Mouse (Mus musculus) hindbrain, embryonic 14.5 days (tissue): ENCODE results near the gene Irak2. TPM values are rescaled to one million over a fixed set of nuclear protein-coding genes. Genes with fewer than 3 reads are reported as not detected.
"Not testable (repeated sequence)": the region's sequence is repeated elsewhere in the genome, so short reads cannot be mapped to it uniquely, and the experiment has no call there.

ENCODE experiments used
- ATAC-seq: fragments of 200-750 bp; cut with Nextera tagmentation; 2 replicates; pipeline ENCODE4 v1.8.0; 2017; ENCODE audit warnings: moderate number of reproducible peaks, mild to moderate bottlenecking, moderate TSS enrichment, moderate library complexity; ENCODE audit not compliant: low FRiP score
- DNase-seq: peaks from one replicate; pipeline ENCODE4 v3.0.0-alpha.2; 2015; ENCODE audit warnings: low spot score
- H3K27ac ChIP-seq: fragments of 300-500 bp; sonication (generic); 2 replicates; pipeline ENCODE4 v1.5.1; 2014; ENCODE audit warnings: mild to moderate bottlenecking, moderate library complexity
- H3K27me3 ChIP-seq: fragments of 300-500 bp; sonication (generic); 2 replicates; pipeline ENCODE4 v1.6.1; 2014; ENCODE audit warnings: mild to moderate bottlenecking, low read length, mixed read lengths; ENCODE audit not compliant: control insufficient read depth, insufficient read depth
- H3K36me3 ChIP-seq: fragments of 300-500 bp; sonication (generic); replicated peaks from 2 replicates; pipeline ENCODE4 v1.6.1; 2014; ENCODE audit not compliant: control insufficient read depth, insufficient read depth
- H3K4me1 ChIP-seq: fragments of 300-500 bp; sonication (generic); replicated peaks from 2 replicates; pipeline ENCODE4 v1.6.1; 2014; ENCODE audit warnings: antibody characterized with exemption, low read length, mixed read lengths; ENCODE audit not compliant: control insufficient read depth, insufficient read depth
- H3K4me2 ChIP-seq: fragments of 300-500 bp; sonication (generic); replicated peaks from 2 replicates; pipeline ENCODE4 v1.6.1; 2014; ENCODE audit warnings: mild to moderate bottlenecking, moderate library complexity
- H3K4me3 ChIP-seq: fragments of 300-500 bp; sonication (generic); replicated peaks from 2 replicates; pipeline ENCODE4 v1.5.1; 2014; ENCODE audit warnings: mild to moderate bottlenecking, low read length
- H3K9ac ChIP-seq: fragments of 300-500 bp; sonication (generic); 2 replicates; pipeline ENCODE4 v1.6.1; 2014
- H3K9me3 ChIP-seq: fragments of 300-500 bp; sonication (generic); 2 replicates; pipeline ENCODE4 v1.6.1; 2016; ENCODE audit warnings: low read length; ENCODE audit not compliant: control insufficient read depth
- WGBS: fragments of 180-500 bp; shearing (Covaris S2); extraction: QIAGEN DNeasy Blood & Tissue Kit; methylation state at CpG from one replicate; pipeline ENCODE4 v1.1.7; 2014; 5-methylcytosine and 5-hydroxymethylcytosine counted together
- polyA plus RNA-seq: library from polyadenylated mRNA; unstranded; fragments of >200 nt; fragmentation: Nextera tagmentation; extraction: Ambion mirVana; gene quantifications from 2 replicates; pipeline ENCODE4 v1.2.1, GENCODE M21; 2014

Gene Irak2
- polyA plus RNA-seq, 1 experiment from 2014 or later = 1.4 TPM

- WGBS = 67% methylated on average over 12 of the region's 12 CpGs
- no peaks in the 10 kb centered on the region for H3K27me3 ChIP-seq
- no peak overlapping the region for H3K4me3 ChIP-seq
- no peaks in the 10 kb centered on the region for H3K9me3 ChIP-seq
- ATAC-seq = no peak
- H3K27ac ChIP-seq = no peak overlapping the region
- no peaks in the 10 kb centered on the region for H3K36me3 ChIP-seq
- H3K4me2 ChIP-seq = no peak overlapping the region
- H3K9ac ChIP-seq = no peak overlapping the region
- H3K4me1 ChIP-seq = no peaks in the 10 kb centered on the region
- no peak for DNase-seq
These were observed 23.3 kb downstream of the Irak2 start for GRCm38 (mm10) chr6:113661353-113662241.

DNA sequence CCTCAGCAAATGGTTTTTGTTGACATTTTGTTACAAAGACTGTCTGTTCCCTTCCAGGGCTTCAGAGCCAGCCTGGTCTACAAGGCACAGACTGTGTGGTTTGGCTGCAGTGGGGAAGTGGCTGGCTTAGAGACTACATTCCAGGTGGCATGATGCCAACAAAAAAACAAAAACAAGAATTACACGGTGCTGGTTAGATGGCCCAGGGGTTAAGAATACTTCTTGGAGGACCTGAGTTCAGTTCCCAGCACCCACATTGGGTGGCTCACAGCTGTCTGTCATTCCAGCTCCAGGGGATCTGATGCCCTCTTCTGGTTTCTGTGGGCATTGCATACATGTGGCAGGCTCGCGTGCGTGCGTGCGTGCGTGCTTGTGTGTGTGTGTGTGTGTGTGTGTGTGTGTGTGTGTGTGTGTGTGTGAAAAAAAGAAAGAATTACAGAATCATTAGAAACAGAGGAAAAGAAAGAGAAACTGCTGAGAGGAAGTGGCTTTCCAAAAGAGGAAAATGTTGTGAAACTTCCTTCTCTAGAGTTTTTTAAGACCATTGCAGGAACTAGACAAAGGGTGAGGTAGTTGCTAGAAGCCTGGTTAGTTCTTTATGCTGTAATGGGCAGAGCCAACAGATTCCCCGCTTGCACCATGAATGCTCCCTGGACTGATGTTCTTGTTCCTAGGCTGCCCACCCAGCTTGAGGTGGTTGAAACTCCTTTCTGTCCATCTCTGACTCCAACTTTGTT lies 24.9 kb downstream of the Irak2 start:
- no peaks in the 10 kb centered on the region for H3K9me3 ChIP-seq
- DNase-seq = no peak
- H3K4me2 ChIP-seq = no peak overlapping the region
- ATAC-seq = no peak
- no peaks in the 10 kb centered on the region for H3K27me3 ChIP-seq
- 96% methylated on average over 8 of the region's 8 CpGs for WGBS
- no peaks in the 10 kb centered on the region for H3K4me1 ChIP-seq
- no peaks in the 10 kb centered on the region for H3K36me3 ChIP-seq
- H3K9ac ChIP-seq = no peak overlapping the region
- H3K27ac ChIP-seq = no peak overlapping the region
- H3K4me3 ChIP-seq = no peak overlapping the region

GRCm38 (mm10) chr6:113664305-113664704 lies 26.0 kb downstream of the Irak2 start:
- Histone ChIP-seq H3K4me3 (no peak overlapping the region), H3K27me3 (no peaks in the 10 kb centered on the region), H3K27ac (no peak overlapping the region), H3K4me1 (no peaks in the 10 kb centered on the region), H3K9me3 (no peaks in the 10 kb centered on the region), H3K36me3 (no peaks in the 10 kb centered on the region), H3K9ac (no peak overlapping the region), H3K4me2 (no peak overlapping the region)
- WGBS = 90% methylated on average over 7 of the region's 7 CpGs
- ATAC-seq (no peak), DNase-seq (no peak)

GRCm38 (mm10) chr6:113667611-113668122 lies 29.4 kb downstream of the Irak2 start:
- no peak for ATAC-seq
- Histone ChIP-seq H3K27me3 (no peaks in the 10 kb centered on the region), H3K4me1 (no peaks in the 10 kb centered on the region), H3K4me3 (no peak overlapping the region), H3K36me3 (no peaks in the 10 kb centered on the region), H3K27ac (no peak overlapping the region), H3K4me2 (no peak overlapping the region), H3K9ac (no peak overlapping the region), H3K9me3 (no peaks in the 10 kb centered on the region)
- 75% methylated on average over 8 of the region's 8 CpGs for WGBS
- DNase-seq = no peak

GRCm38 (mm10) chr6:113668287-113669154 lies 30.3 kb downstream of the Irak2 start:
- DNase-seq = no peak
- 40% methylated on average over 15 of the region's 15 CpGs for WGBS
- Histone ChIP-seq H3K27me3 (no peaks in the 10 kb centered on the region), H3K4me1 (no peaks in the 10 kb centered on the region), H3K9ac (no peak overlapping the region), H3K36me3 (no peaks in the 10 kb centered on the region), H3K4me2 (no peak overlapping the region), H3K9me3 (no peaks in the 10 kb centered on the region), H3K27ac (no peak overlapping the region), H3K4me3 (no peak overlapping the region)
- ATAC-seq = no peak

- H3K4me1 ChIP-seq = no peaks in the 10 kb centered on the region
- no peak overlapping the region for H3K27ac ChIP-seq
- no peak overlapping the region for H3K4me2 ChIP-seq
- H3K9ac ChIP-seq = no peak overlapping the region
- no peaks in the 10 kb centered on the region for H3K27me3 ChIP-seq
- DNase-seq (no peak), ATAC-seq (no peak)
- no peaks in the 10 kb centered on the region for H3K36me3 ChIP-seq
- WGBS = 68% methylated on average over 7 of the region's 7 CpGs
- H3K9me3 ChIP-seq = no peaks in the 10 kb centered on the region
- H3K4me3 ChIP-seq = no peak overlapping the region
These were observed 31.6 kb downstream of the Irak2 start for GRCm38 (mm10) chr6:113669821-113670220.

- H3K27ac ChIP-seq, H3K4me3 ChIP-seq, H3K27me3 ChIP-seq, H3K4me1 ChIP-seq, ATAC-seq, H3K9me3 ChIP-seq, DNase-seq, H3K36me3 ChIP-seq, H3K4me2 ChIP-seq, H3K9ac ChIP-seq: not testable (repeated sequence)
- 93% methylated on average over 1 of the region's 1 CpGs for WGBS
These were observed 33.8 kb downstream of the Irak2 start for GRCm38 (mm10) chr6:113672029-113672428.

GRCm38 (mm10) chr6:113672989-113673388 lies 34.7 kb downstream of the Irak2 start:
- no peaks in the 10 kb centered on the region for H3K4me1 ChIP-seq
- no peak overlapping the region for H3K27ac ChIP-seq
- no peaks in the 10 kb centered on the region for H3K9me3 ChIP-seq
- ATAC-seq = no peak
- no peak overlapping the region for H3K4me2 ChIP-seq
- H3K36me3 ChIP-seq = no peaks in the 10 kb centered on the region
- no peak overlapping the region for H3K4me3 ChIP-seq
- no peak overlapping the region for H3K9ac ChIP-seq
- 85% methylated on average over 6 of the region's 6 CpGs for WGBS
- no peaks in the 10 kb centered on the region for H3K27me3 ChIP-seq
- DNase-seq = no peak

GRCm38 (mm10) chr6:113675234-113675633 lies 37.0 kb downstream of the Irak2 start:
- Histone ChIP-seq H3K27me3 (no peaks in the 10 kb centered on the region), H3K4me1 (no peaks in the 10 kb centered on the region; the same call in 1 of the 2 replicates), H3K9ac (no peak overlapping the region), H3K4me2 (no peak overlapping the region), H3K4me3 (no peak overlapping the region), H3K9me3 (no peaks in the 10 kb centered on the region), H3K36me3 (no peaks in the 10 kb centered on the region), H3K27ac (no peak overlapping the region)
- 88% methylated on average over 4 of the region's 4 CpGs for WGBS
- ATAC-seq (no peak), DNase-seq (no peak)
